8 mouse cellular contexts compared by ENCODE assay signal in genomic region chr15:62106518-62106975, GRCm38 (mm10).
DNase-seq lines count a peak whose midpoint lies in the region; ATAC-seq lines count a peak whose summit lies in the region.

No protein-coding gene starts in this region.

- no peaks in the 10 kb centered on the region; the same call in 1 of the 2 replicates for H3K9me3 ChIP-seq in forebrain, embryonic 13.5 days (replicated peaks)
- peaks cover 3% of the 10 kb centered on the region for H3K9me3 ChIP-seq in heart, embryonic 16.5 days (replicated peaks; ENCODE audit: control insufficient read depth, low read length)
- H3K9me3 ChIP-seq in liver, embryonic 15.5 days (replicated peaks): no peaks in the 10 kb centered on the region
- no peaks in the 10 kb centered on the region; the same call in 1 of the 2 replicates for H3K9me3 ChIP-seq in stomach, embryonic 14.5 days (ENCODE audit: control insufficient read depth, low read depth, low read length)

- H3K4me1 ChIP-seq in forebrain, embryonic 13.5 days: peaks cover 12% of the 10 kb centered on the region
- H3K4me1 ChIP-seq in heart, embryonic 16.5 days (ENCODE audit: control insufficient read depth, insufficient read depth, low read length): peaks cover 17% of the 10 kb centered on the region
- H3K4me1 ChIP-seq in liver, embryonic 15.5 days (replicated peaks): peaks cover 43% of the 10 kb centered on the region
- H3K4me1 ChIP-seq in stomach, embryonic 14.5 days (ENCODE audit: control insufficient read depth, insufficient read depth, low read length): 0 out of 2 replicates have a peak, but pooled peaks cover 7% of the 10 kb centered on the region

- H3K36me3 ChIP-seq in forebrain, embryonic 13.5 days (ENCODE audit: poor library complexity, severe bottlenecking): no peaks in the 10 kb centered on the region
- H3K36me3 ChIP-seq in heart, embryonic 16.5 days (ENCODE audit: control insufficient read depth, insufficient read depth): no peaks in the 10 kb centered on the region
- H3K36me3 ChIP-seq in liver, embryonic 15.5 days (replicated peaks): 0 out of 2 replicates have a peak, but pooled peaks cover 4% of the 10 kb centered on the region
- H3K36me3 ChIP-seq in stomach, embryonic 14.5 days (ENCODE audit: control insufficient read depth, insufficient read depth, low read length): no peaks in the 10 kb centered on the region

- no peak overlapping the region for H3K27ac ChIP-seq in forebrain, embryonic 13.5 days
- H3K27ac ChIP-seq in heart, embryonic 16.5 days (ENCODE audit: low read length): 0 out of 2 replicates have a peak overlapping the region, but pooled peaks have one; percentile 35
- H3K27ac ChIP-seq in liver, embryonic 15.5 days (replicated peaks): no peak overlapping the region
- H3K27ac ChIP-seq in stomach, embryonic 14.5 days (ENCODE audit: low read length): no peak overlapping the region

- no peak overlapping the region for H3K4me2 ChIP-seq in forebrain, embryonic 13.5 days
- H3K4me2 ChIP-seq in heart, embryonic 16.5 days (ENCODE audit: low read depth, low read length): no peak overlapping the region
- H3K4me2 ChIP-seq in liver, embryonic 15.5 days: no peak overlapping the region
- H3K4me2 ChIP-seq in stomach, embryonic 14.5 days (replicated peaks; ENCODE audit: low read depth, low read length): no peak overlapping the region

- H3K27me3 ChIP-seq in forebrain, embryonic 13.5 days: peaks cover 2% of the 10 kb centered on the region; the same call in 1 of the 2 replicates
- no peaks in the 10 kb centered on the region for H3K27me3 ChIP-seq in heart, embryonic 16.5 days (ENCODE audit: control insufficient read depth, insufficient read depth, low read length)
- H3K27me3 ChIP-seq in liver, embryonic 15.5 days: no peaks in the 10 kb centered on the region
- H3K27me3 ChIP-seq in stomach, embryonic 14.5 days (ENCODE audit: control insufficient read depth, insufficient read depth, low read length): no peaks in the 10 kb centered on the region

- DNase-seq in B cell, adult 2 months: peak; percentile 75 to 77
- DNase-seq in brain, adult 2 months (ENCODE audit: low read depth, low spot score): peak; percentile 82
- DNase-seq in kidney, postnatal 36 days: peak; percentile 96 to 98
- DNase-seq in neural tube, embryonic 10.5 days (ENCODE audit: extremely low spot score, low spot score): peak; percentile 47

- peak; percentile 81 for ATAC-seq in forebrain, embryonic 13.5 days
- peak; percentile 93 for ATAC-seq in heart, embryonic 16.5 days (replicated peaks; ENCODE audit: extremely low read depth, insufficient read depth, low FRiP score)
- peak; percentile 56 for ATAC-seq in liver, embryonic 15.5 days (ENCODE audit: insufficient read depth)
- peak; percentile 75 for ATAC-seq in stomach, embryonic 14.5 days (ENCODE audit: insufficient number of reproducible peaks, insufficient read depth, low FRiP score, low read depth)

- H3K9ac ChIP-seq in forebrain, embryonic 13.5 days: no peak overlapping the region
- no peak overlapping the region for H3K9ac ChIP-seq in heart, embryonic 16.5 days (ENCODE audit: low read length)
- no peak overlapping the region for H3K9ac ChIP-seq in liver, embryonic 15.5 days
- no peak overlapping the region for H3K9ac ChIP-seq in stomach, embryonic 14.5 days (replicated peaks; ENCODE audit: low read depth, low read length)

- 3% methylated on average over 5 of the region's 5 CpGs for WGBS in forebrain, embryonic 13.5 days
- WGBS in heart, embryonic 16.5 days: 12% methylated on average over 5 of the region's 5 CpGs
- 39% methylated on average over 5 of the region's 5 CpGs for WGBS in liver, embryonic 15.5 days (ENCODE audit: insufficient replicate concordance)
- 13% methylated on average over 5 of the region's 5 CpGs for WGBS in stomach, embryonic 14.5 days

- H3K4me3 ChIP-seq in forebrain, embryonic 13.5 days: no peak overlapping the region
- H3K4me3 ChIP-seq in heart, embryonic 16.5 days (ENCODE audit: low read length): no peak overlapping the region
- H3K4me3 ChIP-seq in liver, embryonic 15.5 days (replicated peaks): no peak overlapping the region
- no peak overlapping the region for H3K4me3 ChIP-seq in stomach, embryonic 14.5 days (ENCODE audit: low read depth, low read length)

Comparison
In these comparisons a context has a peak if more than half of its experiments do, and no peak if none do; other contexts are left out.
1. DNase-seq: peak in every context shown above with its lines; median percentile 97 in kidney, postnatal 36 days; 82 in brain, adult 2 months; 76 in B cell, adult 2 months; 47 in neural tube, embryonic 10.5 days.